Mouse (Mus musculus): ENCODE data around the gene Setd5.

The Setd5 gene

DNA sequence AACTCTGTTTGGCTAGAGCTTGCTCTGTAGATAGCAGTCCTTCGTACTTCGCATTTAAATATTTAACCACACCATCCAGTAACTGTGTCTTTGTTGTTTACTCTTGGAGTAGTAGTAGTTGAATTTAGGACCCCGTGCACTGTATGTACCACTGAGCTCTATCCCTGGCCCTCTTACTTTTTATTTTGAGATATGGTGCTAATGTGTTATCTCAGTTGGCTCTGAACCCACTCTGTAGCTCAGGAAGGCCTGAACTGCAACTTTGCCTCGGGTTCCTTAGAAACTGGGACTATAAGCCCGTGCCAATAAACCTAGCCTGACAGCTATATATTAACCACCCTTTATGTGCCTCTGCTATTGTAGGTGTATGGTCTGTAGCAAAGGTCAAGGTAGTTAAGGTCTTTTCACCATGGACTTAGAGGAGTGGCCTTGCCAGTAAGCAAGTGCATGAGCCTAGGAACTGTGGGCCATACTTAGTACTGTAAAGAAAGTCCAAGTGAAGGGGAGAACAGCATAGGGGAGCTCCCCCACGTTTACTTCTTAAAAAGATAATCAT is 22.5 kb upstream of the Setd5 start:
- ATAC-seq (ENCODE audit: low TSS enrichment) = no peak

DNA sequence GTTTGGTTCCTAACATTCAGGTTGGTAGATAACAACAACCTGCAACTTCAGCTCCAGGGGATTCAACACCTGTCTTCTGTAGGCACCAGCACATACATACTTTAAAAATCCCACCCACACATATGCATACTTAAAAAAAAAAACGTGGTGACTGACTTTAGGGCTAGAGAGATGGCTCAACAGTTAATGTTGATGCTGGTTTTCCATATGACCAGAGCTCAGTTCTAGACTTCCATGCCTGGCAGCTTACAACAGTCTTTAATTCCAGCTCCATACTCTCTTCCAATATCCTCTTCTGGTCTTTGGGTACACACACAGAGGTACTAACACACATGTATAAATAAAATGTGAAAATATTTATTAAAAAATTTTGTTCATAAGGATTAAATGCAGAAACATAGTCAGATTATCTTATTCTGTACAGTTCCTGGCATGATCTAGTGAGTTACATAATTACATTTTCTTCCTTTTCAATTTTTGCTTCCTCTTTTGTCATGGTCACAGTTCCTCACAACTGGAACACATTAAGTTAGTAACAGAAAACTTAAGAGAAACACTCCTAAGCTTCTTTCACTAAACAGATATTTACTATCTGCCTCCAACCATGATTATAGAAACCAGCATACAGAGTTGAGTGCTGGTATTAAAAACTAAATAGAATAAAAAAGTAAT is 16.1 kb upstream of the Setd5 start:
- no peak for ATAC-seq (ENCODE audit: low TSS enrichment)

DNA sequence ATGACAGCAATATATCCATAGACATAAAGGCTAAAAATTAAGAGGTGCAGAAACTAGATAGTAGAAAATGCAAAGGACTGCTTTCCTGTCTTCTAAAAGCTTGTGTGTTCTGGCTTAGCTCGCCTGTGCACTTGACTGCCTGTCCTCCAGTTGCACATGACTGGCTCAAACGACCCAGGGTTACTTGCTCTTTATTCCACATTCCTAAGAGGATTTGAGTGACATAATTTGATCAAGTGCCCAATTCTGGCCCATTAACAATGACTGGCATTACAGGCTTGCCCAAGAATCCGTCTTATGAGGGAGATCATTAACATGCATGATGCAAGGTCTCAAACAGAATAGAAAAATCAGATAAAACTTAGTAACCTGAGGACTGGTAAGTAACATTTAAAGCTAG is 14.9 kb upstream of the Setd5 start:
- no peak for ATAC-seq (ENCODE audit: low TSS enrichment)

DNA sequence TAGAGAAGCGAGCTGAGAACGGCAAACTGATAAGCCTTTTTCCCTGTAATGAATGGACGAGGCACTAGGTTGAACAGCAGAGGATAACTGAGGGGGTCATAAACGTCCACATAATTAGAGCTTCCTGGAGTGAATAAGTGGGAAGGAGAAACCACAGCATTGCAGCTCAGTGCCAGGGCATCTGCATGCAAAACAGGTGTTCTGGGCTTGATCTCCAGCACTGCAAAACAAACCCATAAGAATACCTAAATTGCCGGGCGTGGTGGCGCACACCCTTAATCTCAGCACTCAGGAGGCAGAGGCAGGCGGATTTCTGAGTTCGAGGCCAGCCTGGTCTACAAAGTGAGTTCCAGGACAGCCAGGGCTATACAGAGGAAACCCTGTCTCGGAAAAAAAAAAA is 13.8 kb upstream of the Setd5 start:
- no peak for ATAC-seq (ENCODE audit: low TSS enrichment)

DNA sequence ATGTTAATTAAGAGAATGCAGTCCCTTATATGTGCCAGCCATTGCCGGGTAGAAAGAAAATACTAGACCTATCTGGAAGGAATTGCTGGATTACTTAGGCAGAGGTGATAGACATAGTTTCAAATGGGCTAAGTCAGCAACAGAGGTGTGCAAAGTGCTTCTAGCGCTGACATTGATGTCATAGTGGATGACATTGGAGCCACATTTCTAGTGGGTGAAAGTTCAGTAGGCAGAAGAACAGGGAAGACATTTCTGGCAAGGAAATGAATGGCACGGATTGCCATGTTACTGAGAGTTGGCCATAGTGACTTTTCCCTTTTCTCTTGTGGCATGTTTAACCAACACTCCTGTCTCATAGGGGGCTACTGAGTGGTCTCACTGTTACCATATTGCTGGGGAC is 12.0 kb upstream of the Setd5 start:
- ATAC-seq (ENCODE audit: low TSS enrichment) = no peak

DNA sequence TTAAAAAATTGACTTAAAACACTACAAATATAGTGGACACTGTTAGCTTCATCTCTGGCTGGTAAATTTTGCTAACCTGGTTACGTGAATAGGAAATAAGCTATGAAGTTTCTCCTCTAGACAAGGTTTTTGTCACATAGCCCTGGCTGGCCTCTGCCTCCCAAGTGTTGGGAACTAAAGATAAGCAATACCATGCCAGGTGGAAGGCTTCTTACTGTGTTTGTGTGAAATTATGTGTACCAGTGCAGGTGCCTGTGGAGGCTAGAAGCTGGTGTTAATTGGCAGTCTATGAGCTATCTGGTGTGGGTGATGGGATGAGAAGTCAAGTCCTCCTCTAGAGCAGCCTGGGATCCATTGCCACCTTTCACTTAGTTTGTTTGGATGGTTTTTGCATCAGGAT is 8.0 kb upstream of the Setd5 start:
- no peak for ATAC-seq (ENCODE audit: low TSS enrichment)

DNA sequence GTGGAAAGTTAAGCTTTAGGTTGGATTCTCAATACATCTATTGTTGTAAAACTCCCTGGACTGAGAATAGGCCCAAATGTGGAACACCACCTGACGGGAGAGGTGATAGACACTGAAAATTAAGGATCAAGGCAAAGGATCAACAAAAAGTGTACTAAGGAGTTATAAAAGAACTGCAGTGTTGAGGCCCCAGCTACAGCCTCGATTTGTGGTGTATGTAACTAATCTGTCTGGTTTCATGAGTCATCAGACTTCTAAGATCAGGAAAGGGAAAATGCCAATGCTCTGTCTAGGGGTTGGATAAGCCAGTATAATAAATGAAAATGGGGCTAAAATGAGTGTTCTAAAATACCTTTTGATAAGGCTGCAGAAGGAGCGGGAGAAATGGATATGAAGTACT is 1.9 kb upstream of the Setd5 start:
- ATAC-seq (ENCODE audit: low TSS enrichment) = no peak

DNA sequence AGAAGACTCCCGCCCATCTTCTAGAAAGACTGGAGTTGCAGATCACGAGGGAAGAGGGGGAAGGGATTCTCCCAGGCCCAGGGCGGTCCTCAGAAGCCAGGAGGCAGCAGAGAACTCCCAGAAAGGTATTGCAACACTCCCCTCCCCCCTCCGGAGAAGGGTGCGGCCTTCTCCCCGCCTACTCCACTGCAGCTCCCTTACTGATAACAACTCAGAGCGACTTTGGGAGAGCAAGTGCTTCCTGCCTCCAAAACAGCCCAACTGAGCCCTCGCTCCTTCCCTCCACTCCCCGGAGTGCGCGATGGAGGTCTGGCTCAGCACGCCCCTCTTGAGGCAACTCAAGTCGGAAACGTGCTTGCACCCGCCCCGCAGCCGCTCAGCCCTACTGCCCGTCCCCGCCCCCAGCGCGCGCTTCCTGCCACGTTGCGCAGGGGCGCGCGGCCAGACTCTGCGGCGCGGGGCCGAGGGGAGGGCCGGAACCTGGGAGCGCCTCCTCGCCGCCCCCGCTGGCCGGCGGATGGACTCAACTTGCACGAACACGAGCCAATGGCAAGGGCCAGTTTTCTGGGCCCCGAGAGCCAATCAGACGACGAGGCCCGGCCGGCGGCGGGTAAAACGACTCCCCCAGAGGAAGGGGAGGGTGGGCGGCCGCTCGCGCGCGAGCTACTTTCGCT is 1.0 kb upstream of the Setd5 start:
- peak; percentile 62 for ATAC-seq (ENCODE audit: low TSS enrichment)

DNA sequence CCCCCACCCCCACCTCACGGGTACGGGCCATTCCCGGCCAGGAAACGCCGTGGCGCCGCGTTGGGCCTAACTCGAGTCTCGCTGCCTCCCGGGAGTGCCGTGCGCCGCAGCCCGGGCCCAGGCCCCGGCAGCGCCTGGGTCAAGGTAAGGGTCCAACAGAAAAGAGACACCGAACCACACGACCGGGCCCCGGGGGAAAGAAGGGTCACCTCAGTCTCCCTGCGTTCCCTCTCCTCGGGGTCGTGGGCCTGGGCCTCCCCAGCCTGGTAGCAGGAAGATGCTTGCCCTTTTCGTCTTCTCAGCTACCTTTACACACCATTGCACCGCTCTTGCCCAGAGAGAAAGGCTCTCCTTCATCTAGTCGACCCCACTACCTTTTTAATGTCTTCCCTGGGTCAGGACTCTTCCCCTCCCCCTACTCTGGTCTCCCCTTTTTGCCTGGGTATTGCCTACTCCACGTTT is 435 bp downstream of the Setd5 start:
- no peak for ATAC-seq (ENCODE audit: low TSS enrichment)

DNA sequence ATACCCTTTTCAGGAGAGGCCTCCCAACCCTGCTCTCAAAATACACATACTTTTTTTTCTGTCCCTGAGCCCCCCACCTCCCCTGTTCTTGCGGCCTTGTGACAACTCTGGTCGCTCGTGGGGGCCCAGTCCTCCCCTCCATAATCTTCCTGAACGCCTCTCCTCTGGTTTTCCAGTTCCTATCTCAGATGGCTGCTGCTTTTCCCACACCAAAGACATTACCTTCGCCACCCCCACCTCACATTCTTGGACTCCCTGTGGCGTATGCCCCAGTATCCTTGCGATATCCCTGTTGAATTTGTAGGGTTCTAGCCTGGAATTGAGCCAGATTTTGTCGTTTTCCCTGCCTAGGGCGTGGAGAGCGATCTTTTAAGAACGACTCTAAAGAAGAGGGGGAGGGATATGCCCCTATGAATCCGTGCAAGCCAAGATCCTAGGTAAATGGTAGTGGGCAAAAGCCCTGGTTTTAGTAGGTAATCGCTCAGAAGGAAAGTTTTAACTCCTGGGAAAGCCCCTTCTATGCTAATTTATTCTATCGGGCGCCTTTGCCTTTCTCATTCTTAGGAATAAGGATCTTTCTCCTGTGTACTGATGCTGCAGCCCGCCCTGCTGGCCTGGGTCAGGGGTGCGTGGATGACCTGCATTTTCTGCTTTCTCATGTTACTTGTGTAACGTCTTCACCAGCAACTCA is 1.0 kb downstream of the Setd5 start:
- no peak for ATAC-seq (ENCODE audit: low TSS enrichment)

DNA sequence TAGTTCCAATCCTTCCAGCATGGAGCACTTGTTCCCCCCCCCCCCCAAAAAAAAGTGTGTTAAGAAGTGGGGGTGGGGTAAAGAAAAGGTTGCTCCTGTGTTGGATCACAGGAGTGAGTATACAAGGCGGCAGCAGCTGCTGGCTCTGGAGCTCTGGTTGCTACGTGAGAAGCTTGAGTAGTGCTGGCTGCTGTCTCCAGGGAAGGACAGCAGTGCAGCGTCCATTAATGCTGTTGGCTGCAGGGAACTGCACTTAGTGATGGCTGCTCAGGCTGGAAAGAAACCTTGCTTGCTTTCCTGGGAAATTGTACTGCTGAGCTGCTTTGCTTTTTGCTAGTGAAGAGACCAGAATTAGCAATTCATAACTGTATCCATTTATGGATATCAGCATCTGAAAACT is 2.3 kb downstream of the Setd5 start:
- ATAC-seq (ENCODE audit: low TSS enrichment) = no peak

DNA sequence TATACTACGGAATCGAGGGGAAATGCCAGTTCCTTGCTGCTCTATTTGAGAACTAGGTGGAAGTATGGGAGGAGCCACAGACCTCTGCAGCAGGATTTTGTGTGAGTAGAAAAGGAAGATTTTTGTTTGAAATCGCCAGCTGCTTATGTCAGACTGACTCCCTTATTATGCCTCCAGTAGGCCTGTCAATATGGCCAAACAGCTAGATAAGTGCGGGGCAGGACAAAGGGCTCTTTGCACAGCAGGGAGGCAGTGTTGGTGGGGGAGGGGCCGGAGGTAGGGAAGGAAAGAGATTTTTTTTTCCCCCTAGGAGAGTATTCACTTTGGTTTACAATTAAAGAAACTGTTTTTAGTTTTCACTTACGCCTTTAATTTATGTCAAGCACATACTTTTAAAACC is 5.1 kb downstream of the Setd5 start:
- 0 out of 2 replicates have a peak, but pooled peaks have one; percentile 18 for ATAC-seq (ENCODE audit: low TSS enrichment)

DNA sequence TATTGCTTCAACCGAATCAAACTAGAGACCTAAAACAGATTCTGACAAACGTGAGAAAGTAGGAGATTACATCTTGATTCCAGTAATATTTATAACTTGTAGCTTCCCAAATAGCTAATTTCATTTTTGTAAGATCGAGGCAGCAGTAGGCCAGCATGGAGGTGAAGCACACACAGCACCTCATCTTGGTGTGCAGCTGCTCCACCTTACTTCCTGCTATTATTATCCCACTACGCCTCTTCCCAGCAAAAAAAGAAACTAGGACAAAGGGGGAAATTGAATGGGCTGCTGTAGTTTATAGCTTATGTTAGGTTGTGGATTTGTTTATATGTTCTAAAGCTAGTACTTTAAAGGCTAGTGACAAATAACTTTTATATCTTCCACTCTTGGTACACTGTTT is 7.4 kb downstream of the Setd5 start:
- ATAC-seq (ENCODE audit: low TSS enrichment) = peak; percentile 50; the same call in 1 of the 2 replicates

DNA sequence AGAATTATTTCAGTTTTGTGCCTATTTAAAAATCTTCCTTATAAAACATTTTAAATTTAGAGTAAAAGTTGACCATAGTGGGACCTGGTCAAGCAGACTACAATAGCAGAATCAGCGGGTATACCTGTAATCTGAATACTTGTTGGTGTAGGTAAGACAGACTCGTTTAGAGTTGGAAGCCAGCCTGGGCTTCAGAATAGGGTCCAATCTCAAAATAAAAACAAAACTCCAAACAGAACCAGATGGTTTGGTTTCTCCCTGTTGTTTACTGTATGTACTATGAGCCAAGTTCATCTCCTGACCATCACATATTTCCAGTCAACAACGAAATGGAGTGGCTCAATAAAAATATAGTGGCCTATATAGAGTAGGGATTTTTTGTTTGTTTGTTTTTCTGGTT is 16.0 kb downstream of the Setd5 start:
- no peak for ATAC-seq (ENCODE audit: low TSS enrichment)

DNA sequence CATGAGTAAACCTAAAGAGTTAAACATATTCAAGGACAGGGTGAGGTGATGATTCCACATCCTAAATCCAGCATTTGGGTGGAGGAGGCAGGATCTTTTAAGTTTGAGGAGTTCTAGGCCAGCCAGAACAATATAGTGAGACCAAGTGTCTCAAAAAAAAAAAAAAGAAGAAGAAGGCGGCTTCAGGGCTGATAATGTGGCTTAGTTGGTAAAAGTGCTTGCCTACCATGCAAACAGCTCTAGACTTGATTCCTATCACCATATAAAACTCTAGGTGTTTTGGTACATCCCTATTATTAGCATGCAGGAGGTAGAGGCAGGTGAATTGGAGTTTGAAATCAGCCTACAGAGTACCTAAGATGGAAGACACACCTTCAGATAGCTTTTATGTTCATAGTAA is 18.4 kb downstream of the Setd5 start:
- ATAC-seq (ENCODE audit: low TSS enrichment) = no peak

DNA sequence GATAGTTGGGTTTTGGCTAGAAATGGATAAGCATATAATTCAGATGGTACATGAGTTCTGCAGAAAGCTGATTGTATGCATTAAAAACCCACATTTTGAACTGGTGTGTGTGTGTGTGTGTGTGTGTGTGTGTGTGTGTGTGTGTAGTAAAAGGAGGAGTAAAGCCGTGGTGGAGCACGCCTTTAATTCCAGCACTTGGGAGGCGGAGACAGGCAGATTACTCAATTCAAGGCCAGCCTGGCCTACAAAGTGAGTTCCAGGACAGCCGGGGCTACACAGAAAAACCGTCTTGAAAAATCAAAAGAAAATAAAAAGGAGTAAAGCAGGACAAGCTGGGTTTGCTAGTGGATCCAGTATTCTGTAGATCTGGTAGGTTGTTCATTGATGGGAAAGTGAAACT is 20.5 kb downstream of the Setd5 start:
- no peak for ATAC-seq (ENCODE audit: low TSS enrichment)

DNA sequence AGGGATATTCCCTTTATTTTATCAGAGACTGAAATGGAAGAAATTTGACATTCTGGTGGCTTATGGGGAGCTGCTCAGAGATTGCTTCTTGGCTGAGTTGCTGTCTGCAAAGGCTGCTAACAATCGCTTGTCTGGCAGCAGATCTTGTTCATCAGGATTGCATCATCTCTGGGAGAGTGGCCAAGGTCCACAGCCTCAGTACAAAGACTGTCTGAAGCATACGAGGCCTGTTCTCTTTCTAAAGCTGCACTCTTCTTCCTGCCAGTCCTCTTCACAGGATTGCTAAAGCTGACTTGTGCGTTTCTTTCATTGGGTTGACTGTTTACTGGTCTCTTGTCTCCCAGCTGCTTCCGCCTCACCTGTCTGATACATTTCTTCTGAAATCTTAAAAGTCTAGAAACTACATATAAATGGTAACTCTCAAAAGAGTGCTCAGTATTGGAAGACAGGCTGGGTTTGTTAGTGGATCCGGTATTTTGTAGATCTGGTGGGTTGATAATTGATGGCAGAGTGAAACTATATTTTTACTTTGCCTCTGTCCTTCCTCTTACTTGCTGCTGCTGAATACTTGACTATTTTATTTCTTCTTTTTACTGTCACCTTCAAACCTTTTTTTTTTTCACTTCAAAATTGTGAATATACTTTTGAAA is 22.6 kb downstream of the Setd5 start:
- peak; percentile 97 for ATAC-seq (ENCODE audit: low TSS enrichment)

DNA sequence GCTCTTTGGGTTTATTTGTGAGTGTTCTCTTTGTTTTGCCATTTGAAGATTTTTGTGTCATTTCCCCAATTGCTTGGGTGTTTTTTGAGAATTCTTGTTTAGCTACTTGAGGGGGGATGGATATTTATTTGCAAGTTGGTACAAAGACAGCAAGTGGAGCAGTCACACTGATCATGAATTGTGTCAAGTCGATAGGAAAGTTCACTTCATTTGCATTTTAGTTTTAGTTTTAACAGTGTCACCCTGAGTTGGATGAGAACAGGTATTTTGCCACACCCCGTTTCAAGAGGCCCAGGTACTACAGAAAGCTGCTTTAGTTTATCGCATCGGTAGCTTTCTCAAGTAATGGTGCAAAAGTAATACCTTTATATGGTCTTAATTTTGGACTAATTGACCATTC is 25.4 kb downstream of the Setd5 start:
- ATAC-seq (ENCODE audit: low TSS enrichment) = no peak

DNA sequence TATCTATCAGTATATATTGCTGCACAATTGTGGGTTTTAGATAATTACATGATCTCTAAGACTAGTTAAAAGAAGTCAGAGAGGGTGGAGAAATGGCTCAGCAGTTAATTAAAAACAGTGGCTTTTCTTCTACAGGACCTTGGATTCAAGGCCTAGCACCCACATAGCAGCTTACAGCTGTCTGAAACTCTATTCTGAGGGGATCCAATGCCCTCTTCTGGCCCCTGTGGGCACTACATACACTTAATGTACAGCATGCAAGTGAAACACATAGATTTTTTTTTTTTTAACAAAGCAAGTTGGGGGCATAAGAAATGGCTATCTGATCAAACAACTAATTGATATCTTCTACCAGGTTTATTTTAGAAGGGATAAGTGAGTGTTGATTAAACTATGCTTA is 26.6 kb downstream of the Setd5 start:
- no peak for ATAC-seq (ENCODE audit: low TSS enrichment)

DNA sequence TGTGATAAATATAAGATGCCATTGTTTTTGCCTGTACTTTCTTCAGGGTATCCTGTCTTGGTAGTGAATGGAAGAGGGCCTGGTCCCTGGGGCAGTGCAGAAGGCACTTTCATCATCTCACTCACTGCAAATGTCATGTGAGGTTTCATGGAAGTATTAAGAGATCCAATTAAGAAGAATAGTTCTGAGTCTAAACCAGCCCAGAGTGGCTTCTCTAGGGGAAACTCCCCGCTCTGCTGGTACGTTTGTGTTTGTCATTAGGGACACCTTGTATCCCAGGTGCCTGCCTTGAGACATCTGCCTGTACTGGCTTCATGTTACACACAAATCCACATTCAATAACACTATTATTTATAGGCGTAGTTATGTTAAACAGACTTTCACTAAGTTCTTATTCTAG is 32.2 kb downstream of the Setd5 start:
- ATAC-seq (ENCODE audit: low TSS enrichment) = no peak

DNA sequence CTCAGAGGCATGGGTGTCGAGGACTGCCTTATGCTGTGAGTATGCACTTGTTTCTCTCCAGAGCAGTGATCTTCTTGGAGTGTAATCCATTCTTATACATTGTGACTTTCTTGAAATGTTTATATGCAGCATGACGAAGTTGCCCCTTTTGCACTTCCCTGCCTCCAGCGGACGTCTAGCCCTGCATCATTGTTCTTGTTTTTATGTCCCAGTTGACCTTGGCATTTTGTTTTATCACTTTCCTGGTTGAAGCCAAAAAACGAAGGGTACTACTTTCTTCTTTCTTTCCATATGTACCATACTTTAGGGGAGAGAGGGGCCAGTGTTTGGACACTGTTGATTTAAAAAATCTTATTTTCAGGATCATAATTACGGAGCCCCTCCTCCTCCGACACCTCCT is 32.8 kb downstream of the Setd5 start:
- ATAC-seq (ENCODE audit: low TSS enrichment) = no peak

DNA sequence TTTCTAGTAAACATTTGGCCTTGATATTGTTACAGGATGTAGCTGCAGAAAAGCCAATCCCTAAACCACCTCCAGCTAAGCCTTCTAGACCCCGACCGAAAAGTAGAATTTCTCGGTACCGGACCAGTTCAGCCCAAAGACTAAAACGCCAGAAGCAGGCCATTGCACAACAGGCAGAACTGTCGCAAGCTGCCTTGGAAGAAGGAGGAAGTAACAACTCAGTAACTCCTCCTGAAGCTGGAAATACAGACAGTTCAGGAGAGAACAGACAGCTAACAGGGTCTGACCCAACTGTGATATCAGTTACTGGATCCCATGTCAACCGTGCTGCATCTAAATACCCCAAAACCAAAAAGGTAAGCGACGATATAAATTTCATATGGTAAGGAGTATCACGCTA is 43.6 kb downstream of the Setd5 start:
- ATAC-seq (ENCODE audit: low TSS enrichment) = no peak

All from frontal cortex, adult (tissue).